Mouse (Mus musculus): ENCODE measurements around the gene Hivep3.

- TF ChIP-seq CTCF (IDR thresholded peaks at IDR 0.05; ENCODE audit: borderline replicate concordance, extremely low read depth, insufficient read depth, insufficient read length) (no peak), POLR2A (IDR thresholded peaks at IDR 0.05; ENCODE audit: borderline replicate concordance, extremely low read depth, insufficient read depth, insufficient read length, poor library complexity, severe bottlenecking) (no peak)
These were observed 318.9 kb downstream of the Hivep3 start for GRCm38 (mm10) chr4:120052481-120052880.
